Mouse (Mus musculus) limb, embryonic 14.5 days (tissue): ENCODE measurements at regions not wholly inside any gene's neighbourhood (a gene's known extent, or its start where the extent isn't known, plus 50 kb on each side); places are given as distances from the start of the nearest gene placed in this dataset.

Experiments used
- ATAC-seq: fragments of 200-750 bp; cut with Nextera tagmentation; 2 replicates; pipeline ENCODE4 v1.8.0; 2017; ENCODE audit warnings: low read depth, moderate number of reproducible peaks, moderate TSS enrichment; ENCODE audit not compliant: low FRiP score
- DNase-seq: peaks from one replicate; pipeline ENCODE4 v3.0.0-alpha.2; 2015; ENCODE audit warnings: low spot score
- H3K27ac ChIP-seq: fragments of 300-500 bp; sonication (generic); replicated peaks from 2 replicates; pipeline ENCODE4 v1.5.1; 2014; ENCODE audit warnings: low read depth, mild to moderate bottlenecking, low read length, moderate library complexity, mixed read lengths
- H3K27me3 ChIP-seq: fragments of 300-500 bp; sonication (generic); 2 replicates; pipeline ENCODE4 v1.6.1; 2014; ENCODE audit warnings: low read length, mixed read lengths; ENCODE audit not compliant: control insufficient read depth, insufficient read depth
- H3K36me3 ChIP-seq: fragments of 300-500 bp; sonication (generic); 2 replicates; pipeline ENCODE4 v1.6.1; 2014; ENCODE audit warnings: mild to moderate bottlenecking, low read length, moderate library complexity, mixed read lengths; ENCODE audit not compliant: control insufficient read depth, insufficient read depth
- H3K4me1 ChIP-seq: fragments of 300-500 bp; sonication (generic); 2 replicates; pipeline ENCODE4 v1.6.1; 2014; ENCODE audit warnings: antibody characterized with exemption, low read length, mixed read lengths; ENCODE audit not compliant: control insufficient read depth, insufficient read depth
- H3K4me2 ChIP-seq: fragments of 300-500 bp; sonication (generic); replicated peaks from 2 replicates; pipeline ENCODE4 v1.6.1; 2014; ENCODE audit warnings: low read depth, mild to moderate bottlenecking, low read length, moderate library complexity; ENCODE audit not compliant: severe bottlenecking
- H3K4me3 ChIP-seq: fragments of 300-500 bp; sonication (generic); replicated peaks from 2 replicates; pipeline ENCODE4 v1.5.1; 2014; ENCODE audit warnings: low read length
- H3K9ac ChIP-seq: fragments of 300-500 bp; sonication (generic); 2 replicates; pipeline ENCODE4 v1.6.1; 2014; ENCODE audit warnings: mild to moderate bottlenecking, low read depth, low read length, moderate library complexity; ENCODE audit not compliant: severe bottlenecking
- H3K9me3 ChIP-seq: fragments of 300-500 bp; sonication (generic); 2 replicates; pipeline ENCODE4 v1.6.1; 2016; ENCODE audit warnings: low read length; ENCODE audit not compliant: control insufficient read depth
- POLR2A ChIP-seq: fragments of 200-500 bp; IDR thresholded peaks from 2 replicates; pipeline ENCODE4 v1.8.0; 2012; ENCODE audit warnings: inconsistent platforms, mild to moderate bottlenecking, moderate library complexity, borderline replicate concordance; ENCODE audit not compliant: insufficient read depth, insufficient read length; ENCODE audit errors: extremely low read depth
- WGBS: fragments of 180-500 bp; shearing (Covaris S2); extraction: QIAGEN DNeasy Blood & Tissue Kit; methylation state at CpG from one replicate; pipeline ENCODE4 v1.1.7; 2014; 5-methylcytosine and 5-hydroxymethylcytosine counted together

GRCm38 (mm10) chr2:137757231-137758212 lies 498.8 kb upstream of the Btbd3 start:
- no peak overlapping the region for H3K9ac ChIP-seq
- no peak overlapping the region for H3K4me3 ChIP-seq
- no peaks in the 10 kb centered on the region for H3K27me3 ChIP-seq
- peaks cover 6% of the 10 kb centered on the region; the same call in 1 of the 2 replicates for H3K4me1 ChIP-seq
- H3K27ac ChIP-seq = no peak overlapping the region
- H3K4me2 ChIP-seq = no peak overlapping the region
- 46% methylated on average over 13 of the region's 13 CpGs for WGBS
- no peak for DNase-seq
- no peaks in the 10 kb centered on the region for H3K36me3 ChIP-seq
- no peaks in the 10 kb centered on the region for H3K9me3 ChIP-seq
- no peak for TF ChIP-seq POLR2A
- no peak for ATAC-seq

GRCm38 (mm10) chr2:137756220-137756619 lies 500.1 kb upstream of the Btbd3 start:
- Histone ChIP-seq H3K4me3 (no peak overlapping the region), H3K9ac (no peak overlapping the region; the same call in 1 of the 2 replicates), H3K36me3 (no peaks in the 10 kb centered on the region), H3K9me3 (no peaks in the 10 kb centered on the region), H3K27me3 (no peaks in the 10 kb centered on the region), H3K4me2 (no peak overlapping the region), H3K27ac (no peak overlapping the region), H3K4me1 (peaks cover 6% of the 10 kb centered on the region; the same call in 1 of the 2 replicates)
- DNase-seq (no peak), ATAC-seq (no peak)
- TF ChIP-seq POLR2A = no peak
- 4% methylated on average over 3 of the region's 3 CpGs for WGBS

- no peak for ATAC-seq
- Histone ChIP-seq H3K4me2 (no peak overlapping the region), H3K4me1 (peaks cover 6% of the 10 kb centered on the region; the same call in 1 of the 2 replicates), H3K27ac (no peak overlapping the region), H3K9me3 (no peaks in the 10 kb centered on the region), H3K36me3 (no peaks in the 10 kb centered on the region), H3K27me3 (no peaks in the 10 kb centered on the region), H3K9ac (no peak overlapping the region), H3K4me3 (no peak overlapping the region)
- 93% methylated on average over 3 of the region's 3 CpGs for WGBS
- no peak for TF ChIP-seq POLR2A
- no peak for DNase-seq
These were observed 501.9 kb upstream of the Btbd3 start for GRCm38 (mm10) chr2:137754481-137754880.

DNA sequence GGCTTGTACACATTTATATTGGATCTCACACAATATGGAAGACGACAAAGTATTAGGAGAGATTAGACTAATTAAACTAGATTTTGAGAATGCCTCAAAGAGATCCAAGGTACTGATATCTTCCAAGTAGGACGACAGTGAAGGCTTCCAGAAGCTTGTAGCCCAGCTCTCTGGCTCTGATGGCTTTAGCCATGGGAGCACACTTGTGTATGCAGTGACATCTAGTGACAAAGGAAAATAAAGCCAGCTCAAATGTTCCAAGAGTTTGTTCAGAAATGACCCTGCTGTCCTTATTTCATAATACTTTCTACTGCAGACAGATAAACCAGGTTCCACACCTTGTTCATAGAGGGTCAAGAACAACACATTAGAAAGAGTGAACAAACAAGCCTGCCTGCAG lies 524.0 kb upstream of the Btbd3 start:
- Histone ChIP-seq H3K4me3 (no peak overlapping the region), H3K4me1 (peaks cover 9% of the 10 kb centered on the region), H3K9me3 (no peaks in the 10 kb centered on the region), H3K36me3 (no peaks in the 10 kb centered on the region), H3K4me2 (no peak overlapping the region), H3K27ac (no peak overlapping the region), H3K9ac (no peak overlapping the region), H3K27me3 (no peaks in the 10 kb centered on the region)
- peak; percentile 52 for DNase-seq
- no peak for ATAC-seq
- 8% methylated on average over 2 of the region's 2 CpGs for WGBS
- no peak for TF ChIP-seq POLR2A

DNA sequence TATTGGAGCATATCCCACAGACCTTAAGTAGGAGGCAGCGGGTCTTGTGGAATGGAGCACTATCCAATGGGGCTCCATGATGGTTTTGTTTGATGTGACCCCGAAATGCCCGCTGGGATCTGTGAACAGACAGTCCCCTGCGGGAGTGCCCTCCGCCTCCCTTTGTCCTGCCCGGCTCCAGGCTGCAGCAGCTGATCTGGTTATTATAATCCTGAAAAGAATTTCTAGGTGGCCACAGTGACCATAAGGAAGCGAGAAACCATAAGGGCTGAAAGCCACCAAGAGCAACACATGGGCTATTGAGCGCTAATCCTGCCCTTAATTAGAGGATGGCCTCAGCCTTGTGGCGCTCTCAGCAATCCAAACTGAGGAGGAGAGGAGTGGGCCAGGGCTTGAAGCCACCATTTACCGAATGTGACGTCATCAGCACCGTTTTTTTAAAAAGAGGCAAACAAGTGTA lies 525.9 kb upstream of the Btbd3 start:
- ATAC-seq (no peak), DNase-seq (no peak)
- 75% methylated on average over 12 of the region's 12 CpGs for WGBS
- H3K9me3 ChIP-seq = no peaks in the 10 kb centered on the region
- peaks cover 9% of the 10 kb centered on the region for H3K4me1 ChIP-seq
- no peaks in the 10 kb centered on the region for H3K27me3 ChIP-seq
- no peak overlapping the region for H3K4me2 ChIP-seq
- H3K27ac ChIP-seq = no peak overlapping the region
- TF ChIP-seq POLR2A = no peak
- H3K4me3 ChIP-seq = no peak overlapping the region
- no peaks in the 10 kb centered on the region for H3K36me3 ChIP-seq
- no peak overlapping the region for H3K9ac ChIP-seq
